Comparison of ENCODE assay signal across 16 mouse cellular contexts in genomic region chr2:45040706-45041312, GRCm38 (mm10).
DNase-seq lines count a peak whose midpoint lies in the region; ATAC-seq and TF ChIP-seq lines count a peak whose summit lies in the region.
"Had no signal": no experiment of that assay in that cellular context is flagged by ENCODE, and none has a peak within 500 bp of the region (broad histone marks: within the 10 kb centered on the region; RNA-seq: fewer than 3 reads in every experiment).

No protein-coding gene starts in this region.

- no peak overlapping the region for H3K4me3 ChIP-seq in layer of hippocampus, adult 2 months
- no peak overlapping the region for H3K4me3 ChIP-seq in hindbrain, postnatal 0 days (ENCODE audit: low read length)
- H3K4me3 ChIP-seq: forebrain, embryonic 13.5 days; limb, embryonic 12.5 days; neural tube, embryonic 13.5 days had no signal

- H3K9me3 ChIP-seq in hindbrain, postnatal 0 days (ENCODE audit: low read length): no peaks in the 10 kb centered on the region
- H3K9me3 ChIP-seq: forebrain, embryonic 13.5 days; limb, embryonic 12.5 days; neural tube, embryonic 13.5 days had no signal

- ATAC-seq in erythroid progenitor cell, adult 5-6 weeks (replicated peaks; ENCODE audit: low FRiP score, poor library complexity, severe bottlenecking): peak; percentile 72
- peak; percentile 73 for ATAC-seq in megakaryocyte-erythroid progenitor cell, adult 5-6 weeks (replicated peaks; ENCODE audit: low FRiP score, low TSS enrichment, poor library complexity, severe bottlenecking)
- ATAC-seq in hindbrain, postnatal 0 days: no peak
- ATAC-seq: forebrain, embryonic 13.5 days had no signal

- intact Hi-C loops in heart, postnatal 25 days (cut with DNase I): no loop called here

- H3K9ac ChIP-seq in hindbrain, postnatal 0 days (replicated peaks; ENCODE audit: low read length): no peak overlapping the region
- H3K9ac ChIP-seq: forebrain, embryonic 13.5 days; limb, embryonic 12.5 days; neural tube, embryonic 13.5 days had no signal

- H3K36me3 ChIP-seq in hindbrain, postnatal 0 days (ENCODE audit: insufficient read depth, low read length): no peaks in the 10 kb centered on the region
- H3K36me3 ChIP-seq: limb, embryonic 12.5 days; neural tube, embryonic 13.5 days had no signal

- no peak for TF ChIP-seq CTCF in layer of hippocampus, adult 2 months (conservative IDR thresholded peaks at IDR 0.05)
- TF ChIP-seq CTCF in hindbrain, postnatal 0 days (IDR thresholded peaks at IDR 0.05; ENCODE audit: low read depth): no peak

- H3K27me3 ChIP-seq in hindbrain, postnatal 0 days (ENCODE audit: insufficient read depth, low read length): no peaks in the 10 kb centered on the region
- H3K27me3 ChIP-seq: forebrain, embryonic 13.5 days; neural tube, embryonic 13.5 days had no signal

- DNase-seq in heart, adult 11 months: peak; percentile 43
- no peak for DNase-seq in heart, postnatal 25 days (ENCODE audit: low spot score)
- DNase-seq in layer of hippocampus, adult 2 months (ENCODE audit: low spot score in 2 of 2): no peak
- DNase-seq in layer of hippocampus, adult 9-11 months: no peak
- no peak for DNase-seq in hindbrain, postnatal 0 days (ENCODE audit: low spot score)
- DNase-seq in lung, postnatal 25 days (ENCODE audit: low spot score): no peak
- DNase-seq: adrenal gland, postnatal 36 days; cerebellum, adult 18-20 months; lung, postnatal 36 days; retina, postnatal 1 day had no signal

- 73% methylated on average over 13 of the region's 13 CpGs for WGBS in hindbrain, postnatal 0 days

- H3K27ac ChIP-seq in layer of hippocampus, adult 2 months: peak overlapping the region; percentile 67
- H3K27ac ChIP-seq in hindbrain, postnatal 0 days: no peak overlapping the region
- H3K27ac ChIP-seq: forebrain, embryonic 13.5 days; kidney, postnatal 0 days; limb, embryonic 12.5 days; neural tube, embryonic 13.5 days had no signal

- no peaks in the 10 kb centered on the region for H3K4me1 ChIP-seq in hindbrain, postnatal 0 days (ENCODE audit: insufficient read depth, low read length)

- no peak overlapping the region for H3K4me2 ChIP-seq in hindbrain, postnatal 0 days (ENCODE audit: low read depth, low read length)
- H3K4me2 ChIP-seq: forebrain, embryonic 13.5 days; limb, embryonic 12.5 days; neural tube, embryonic 13.5 days had no signal
